Mouse (Mus musculus): ENCODE results near the gene Gm20388.

Gm20388 gene

DNA sequence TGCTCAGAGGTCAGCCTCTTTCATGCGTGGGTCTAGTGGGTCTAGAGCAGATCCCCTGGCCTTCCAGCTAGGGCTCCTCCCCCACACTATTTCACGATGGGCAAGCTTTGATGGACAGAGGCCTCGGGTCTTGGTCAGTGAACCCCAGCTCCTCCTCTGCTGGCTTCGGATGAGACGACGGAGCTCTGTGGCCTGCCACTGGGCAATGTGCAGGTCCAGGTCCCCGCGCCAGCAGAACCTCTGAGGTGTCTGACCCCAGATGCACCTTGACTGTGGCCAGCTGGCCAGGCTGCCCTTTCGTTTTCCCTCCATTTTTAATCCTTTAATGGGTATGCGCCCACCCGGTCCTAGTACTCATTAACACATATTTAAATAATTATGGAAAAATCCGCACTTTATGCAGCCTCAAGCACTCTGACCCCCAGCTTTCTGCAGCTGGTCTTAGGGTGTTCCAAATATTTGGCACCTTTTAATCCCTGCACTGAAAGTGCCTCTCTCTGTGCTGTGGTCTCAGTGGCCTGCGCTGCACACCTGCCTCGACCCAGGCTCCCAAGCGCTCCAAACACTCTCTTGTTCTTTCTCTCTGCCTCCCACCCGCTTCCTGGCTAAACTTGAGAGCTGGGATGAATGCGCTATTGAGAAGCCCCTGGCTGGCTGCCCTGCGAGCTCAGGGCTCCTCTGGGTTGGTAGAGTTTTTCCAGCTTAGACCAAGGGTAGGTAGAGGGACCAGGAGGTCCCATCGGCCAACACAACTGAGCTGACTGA, 1293.2 kb downstream of the Gm20388 start:
- no peak for DNase-seq

DNA sequence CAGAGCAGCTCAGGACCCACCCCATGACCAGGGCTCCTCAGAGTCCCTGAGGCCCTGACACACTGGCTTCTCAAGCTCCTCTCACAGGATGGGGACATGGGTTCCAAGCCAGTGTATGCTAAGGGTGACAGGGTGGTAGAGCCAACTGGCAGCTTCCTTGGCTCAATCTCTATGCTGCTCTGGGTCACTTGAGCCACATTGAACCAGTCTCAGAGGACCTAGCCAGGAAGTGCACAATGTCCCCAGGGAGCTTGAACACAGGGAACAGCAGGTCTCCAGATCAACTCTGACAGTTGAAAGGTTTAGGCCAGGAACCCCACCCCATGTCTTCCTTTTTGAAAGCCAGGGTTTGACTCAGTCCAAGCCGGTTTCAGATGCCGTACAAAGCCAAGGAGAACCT, 1296.5 kb downstream of the Gm20388 start:
- no peak for DNase-seq

DNA sequence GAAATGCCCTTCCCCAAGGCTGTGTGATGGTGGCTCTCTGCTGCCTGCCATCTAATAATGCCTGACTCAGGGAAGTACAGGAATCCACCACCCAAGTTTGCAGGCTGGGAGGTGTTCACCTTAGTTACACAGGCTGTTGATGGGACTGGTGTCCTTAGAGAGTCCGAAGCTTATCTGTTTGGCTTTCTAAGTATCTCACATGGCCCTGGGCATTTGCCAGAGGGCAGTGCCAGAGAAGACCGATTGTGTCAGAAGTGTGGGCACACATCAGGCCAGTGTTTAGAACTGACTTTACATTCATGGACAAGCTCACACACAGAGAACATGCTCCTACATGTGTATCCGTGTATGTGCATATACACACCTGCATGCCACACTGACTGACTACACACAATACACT, 1300.0 kb downstream of the Gm20388 start:
- DNase-seq, result no peak

GRCm38 (mm10) chr8:121213236-121213635, 1302.6 kb downstream of the Gm20388 start:
- DNase-seq, result no peak

GRCm38 (mm10) chr8:121213651-121214050, 1303.0 kb downstream of the Gm20388 start:
- no peak for DNase-seq

GRCm38 (mm10) chr8:121214975-121215374, 1304.3 kb downstream of the Gm20388 start:
- DNase-seq, result no peak

GRCm38 (mm10) chr8:121216441-121216949, 1305.9 kb downstream of the Gm20388 start:
- no peak for DNase-seq

DNA sequence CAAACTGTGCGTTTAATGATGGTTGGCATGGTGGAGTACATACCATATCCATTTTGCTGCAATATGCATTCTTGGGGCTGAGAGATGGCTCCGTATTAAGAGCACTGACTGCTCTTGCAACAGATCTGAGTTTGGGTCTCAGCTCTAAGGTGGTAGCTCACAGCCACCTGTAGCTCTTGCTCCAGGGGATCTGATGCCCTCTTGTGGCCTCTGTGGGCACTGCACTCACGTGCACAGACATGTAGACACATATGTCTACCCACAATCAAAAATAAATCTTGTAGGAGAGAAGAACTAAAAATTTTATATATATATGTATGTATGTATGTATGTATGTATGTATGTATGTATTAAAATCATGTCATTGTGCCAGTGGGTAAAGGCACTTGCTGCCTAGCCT, 1307.8 kb downstream of the Gm20388 start:
- DNase-seq, result no peak

DNA sequence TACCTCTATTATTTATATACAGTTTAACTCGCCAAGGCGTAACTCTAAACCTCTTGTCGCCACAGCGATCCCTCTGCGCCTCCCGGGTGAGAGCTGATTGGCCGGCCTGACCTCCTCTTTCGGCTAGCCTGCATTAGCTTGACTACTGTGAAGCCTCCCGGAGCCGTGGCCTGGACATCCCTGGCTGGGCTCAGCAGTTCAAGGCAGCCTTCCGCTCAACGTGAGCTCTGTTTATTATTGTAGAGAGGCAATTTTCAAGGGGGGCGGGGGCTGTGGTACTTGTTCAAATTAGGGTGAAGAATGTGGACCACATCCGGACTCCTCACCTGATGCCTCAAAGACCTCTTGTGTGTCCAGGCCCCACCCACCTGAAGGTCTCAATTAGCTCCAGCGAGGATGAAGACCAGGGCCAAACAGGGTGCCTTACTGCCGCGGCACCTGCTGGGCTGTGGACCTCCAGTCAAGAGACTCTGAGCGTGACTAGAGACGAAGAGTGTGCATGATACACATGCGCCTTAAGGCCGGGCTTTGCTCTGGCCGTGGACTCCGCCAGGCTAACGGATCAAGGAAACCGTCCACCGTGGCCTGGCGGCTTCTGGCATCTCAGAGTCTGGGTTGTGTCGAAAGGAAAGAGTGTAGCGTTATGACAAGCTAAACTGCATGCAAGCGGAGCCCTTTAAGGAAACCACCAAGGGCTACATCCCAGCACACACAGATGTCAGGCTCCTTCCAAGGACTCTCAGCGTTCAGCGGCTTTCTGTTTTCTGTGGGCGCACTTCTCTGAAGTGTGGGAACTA, 1309.7 kb downstream of the Gm20388 start:
- DNase-seq, result peak; percentile 79

DNA sequence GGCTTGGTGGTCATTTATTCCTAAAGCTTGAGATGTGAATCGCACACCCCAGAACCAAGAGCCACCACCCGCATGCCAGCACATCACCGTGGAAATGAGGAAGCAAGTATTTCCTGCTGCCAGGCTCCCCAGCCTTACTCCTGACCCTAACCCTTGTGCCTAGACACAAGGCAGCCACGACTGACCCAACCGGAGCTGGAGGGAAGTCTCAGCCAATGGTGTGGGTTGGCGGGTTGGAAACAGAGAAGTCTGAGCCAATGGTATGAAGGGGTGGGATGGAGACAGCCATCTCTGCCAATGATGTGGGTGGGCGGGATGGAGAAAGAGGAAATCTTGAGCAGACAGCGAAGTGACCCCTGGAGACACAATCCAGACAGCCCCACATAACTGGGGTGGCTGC, 1314.1 kb downstream of the Gm20388 start:
- peak; percentile 28 for DNase-seq

GRCm38 (mm10) chr8:121227756-121228155, 1317.1 kb downstream of the Gm20388 start:
- DNase-seq, result no peak

DNA sequence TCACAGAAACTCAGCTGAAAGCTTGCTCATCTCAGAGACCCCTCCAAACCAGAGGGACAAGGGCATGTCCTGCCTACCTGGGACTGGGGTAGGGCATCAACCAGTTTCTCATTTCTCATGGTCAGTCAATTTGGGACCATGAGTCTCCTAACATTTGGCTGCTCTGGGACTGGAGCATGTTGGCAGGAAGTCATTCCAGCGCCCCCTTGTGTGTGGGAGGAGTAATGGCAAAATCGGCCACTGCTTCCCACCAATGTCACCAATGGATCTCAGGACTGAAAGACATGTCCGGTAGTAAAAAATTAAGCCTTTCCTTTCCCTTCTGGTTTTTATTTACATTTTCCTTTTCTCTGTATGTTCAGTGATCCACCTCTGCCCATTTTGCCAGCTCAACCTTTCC, 1318.3 kb downstream of the Gm20388 start:
- DNase-seq, result no peak

GRCm38 (mm10) chr8:121229550-121229949, 1318.9 kb downstream of the Gm20388 start:
- no peak for DNase-seq

- no peak for DNase-seq
These were observed 1322.6 kb downstream of the Gm20388 start for GRCm38 (mm10) chr8:121233196-121233595.

DNA sequence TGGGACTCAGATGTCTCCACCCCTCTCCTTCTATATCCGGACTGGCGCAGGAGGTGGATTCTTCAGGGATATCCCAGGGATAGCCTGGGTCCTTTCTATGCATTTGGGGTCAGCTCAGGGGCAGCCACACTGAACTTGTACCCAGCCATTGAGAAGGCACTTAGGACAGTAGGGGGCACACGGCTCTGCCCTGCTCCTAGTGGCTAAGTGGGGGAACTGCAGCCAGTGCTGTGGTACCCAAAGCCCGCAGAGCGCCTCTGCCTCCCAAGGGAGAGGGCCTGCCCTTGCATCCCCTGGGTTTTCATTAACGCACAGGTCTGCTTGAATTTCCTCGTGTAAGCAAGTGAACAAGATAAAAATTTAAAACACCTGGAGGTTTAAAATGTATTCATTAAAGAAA, 1324.3 kb downstream of the Gm20388 start:
- peak; percentile 65 for DNase-seq

GRCm38 (mm10) chr8:121239640-121240039, 1329.0 kb downstream of the Gm20388 start:
- DNase-seq, result no peak

DNA sequence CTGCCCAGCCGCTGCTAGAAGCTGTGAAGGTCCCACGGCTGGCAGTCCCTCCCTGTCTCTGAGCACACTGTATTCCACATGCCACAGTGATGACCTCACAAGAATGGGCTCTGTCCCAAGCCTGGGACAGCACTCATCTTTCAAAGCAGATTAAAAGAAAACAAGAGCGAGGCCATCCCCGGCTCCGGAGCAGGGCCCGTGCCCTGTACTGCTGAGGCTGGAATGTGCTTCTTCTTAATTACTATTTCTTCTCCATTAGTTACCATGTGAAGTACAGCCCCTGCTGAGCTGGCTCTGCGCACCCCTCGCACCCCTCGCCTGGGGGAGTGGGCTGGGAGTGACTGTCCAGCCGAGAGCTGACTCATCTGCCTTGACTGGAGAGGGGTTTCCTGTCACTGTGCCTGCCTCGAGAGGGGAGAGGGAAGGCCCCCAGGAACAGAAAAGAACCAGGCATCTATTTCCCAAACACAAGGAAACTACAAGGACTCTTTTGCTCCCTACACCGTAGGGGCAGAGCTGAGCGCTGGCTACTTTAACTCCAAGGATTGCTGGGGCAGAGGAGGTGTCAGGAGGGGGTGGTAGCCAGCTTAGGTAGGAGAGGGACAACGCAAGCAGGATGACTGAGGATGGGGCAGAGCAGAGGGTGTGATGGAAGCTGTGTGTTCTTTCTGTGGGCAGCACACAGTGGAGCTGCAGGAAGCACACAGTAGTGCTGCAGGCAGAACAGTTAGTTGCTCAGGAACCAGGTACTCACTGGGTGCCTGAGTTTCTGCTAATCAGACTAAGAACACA, 1331.3 kb downstream of the Gm20388 start:
- DNase-seq, result peak; percentile 56

- no peak for DNase-seq
These were observed 1332.0 kb downstream of the Gm20388 start for GRCm38 (mm10) chr8:121242671-121243070.

DNA sequence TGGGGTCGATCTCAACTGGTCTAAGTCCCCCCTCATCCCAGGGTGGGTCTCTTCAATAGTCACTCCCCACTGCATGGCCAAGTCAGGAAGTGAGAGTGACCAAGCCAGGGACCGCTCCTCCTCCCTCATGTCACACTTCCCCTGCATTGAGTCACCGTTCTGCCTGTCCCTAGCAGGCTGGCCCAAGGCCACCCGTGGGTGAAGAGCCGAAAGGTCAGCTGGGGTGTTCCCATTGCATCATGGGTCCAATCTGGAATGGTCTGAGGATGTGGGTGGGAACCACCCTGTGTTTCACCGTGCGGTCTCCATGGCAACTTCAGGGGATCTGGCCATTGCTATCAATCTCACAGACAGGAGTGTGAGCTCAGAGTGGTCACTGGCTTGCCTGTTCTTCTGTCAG, 1338.2 kb downstream of the Gm20388 start:
- no peak for DNase-seq

- no peak for DNase-seq
These were observed 1338.8 kb downstream of the Gm20388 start for GRCm38 (mm10) chr8:121249433-121249832.

GRCm38 (mm10) chr8:121251089-121251488, 1340.4 kb downstream of the Gm20388 start:
- DNase-seq, result peak; percentile 67

GRCm38 (mm10) chr8:121255727-121256265, 1345.2 kb downstream of the Gm20388 start:
- DNase-seq, result peak; percentile 51
